In the genomic region with DNA sequence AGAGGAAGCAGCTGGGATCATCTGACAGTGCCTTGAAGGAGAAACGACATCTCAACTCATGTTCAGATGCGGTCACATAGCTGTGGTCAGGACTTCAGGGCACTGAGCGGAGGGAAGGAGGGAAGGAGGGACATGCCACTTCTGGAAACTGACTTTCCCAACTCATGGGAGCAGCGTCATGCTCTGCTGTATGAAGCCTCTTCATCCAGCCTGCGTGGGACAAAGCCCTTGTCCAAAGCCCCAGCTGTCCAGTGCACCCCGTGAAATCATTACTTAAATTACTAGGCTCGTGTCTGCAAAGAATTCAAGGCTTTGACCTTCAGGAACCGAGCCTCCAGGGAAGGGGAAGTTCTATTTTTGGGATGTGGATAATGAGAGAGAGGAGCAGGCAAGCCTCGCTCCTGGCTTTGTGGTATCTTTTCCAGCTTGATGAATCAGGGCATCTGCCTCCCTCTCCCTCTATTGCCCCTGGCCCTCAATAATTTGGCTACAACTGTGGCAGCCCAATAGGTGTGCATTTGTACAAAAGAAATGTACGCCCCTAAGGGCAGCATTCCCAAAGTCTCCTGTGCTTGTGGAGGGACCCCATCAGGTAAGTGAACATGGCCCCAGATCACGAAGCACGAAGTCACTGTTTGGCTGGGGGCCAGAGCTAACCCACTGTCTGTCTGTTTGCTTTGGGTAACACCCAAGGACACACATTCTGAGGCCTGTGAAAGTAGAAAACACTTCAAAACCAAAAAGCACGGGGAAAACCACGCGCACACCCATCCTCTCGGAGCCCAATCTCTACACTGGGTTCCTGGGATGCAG, we compare ENCODE assay signal across 8 mouse cellular contexts. TPM values are rescaled to one million over a fixed set of nuclear protein-coding genes. Genes with fewer than 3 reads are reported as not detected.
DNase-seq lines count a peak whose midpoint lies in the region; ATAC-seq and TF ChIP-seq lines count a peak whose summit lies in the region.

No protein-coding gene starts in this region.

- H3K27ac ChIP-seq in testis, adult 2 months (ENCODE audit: control insufficient read depth, insufficient read depth, low read depth, low read length) = peak overlapping the region; percentile 27; the same call in 1 of the 2 replicates
- H3K27ac ChIP-seq in kidney, postnatal 0 days = peak overlapping the region; percentile 60

- TF ChIP-seq CTCF in testis, adult 2 months (IDR thresholded peaks at IDR 0.05; ENCODE audit: control insufficient read depth, insufficient read depth, insufficient replicate concordance, low read depth, low read length) = no peak
- TF ChIP-seq CTCF in kidney, postnatal 0 days (IDR thresholded peaks at IDR 0.05; ENCODE audit: low read depth) = no peak

- WGBS in kidney, postnatal 0 days = 45% methylated on average over 16 of the region's 16 CpGs

- no peak overlapping the region for H3K4me3 ChIP-seq in testis, adult 2 months (ENCODE audit: control insufficient read depth, low read depth, low read length)
- no peak overlapping the region for H3K4me3 ChIP-seq in kidney, postnatal 0 days (replicated peaks; ENCODE audit: low read depth, low read length)

- H3K4me2 ChIP-seq in kidney, postnatal 0 days (ENCODE audit: low read length) = no peak overlapping the region

- H3K9ac ChIP-seq in kidney, postnatal 0 days (ENCODE audit: low read depth, low read length) = no peak overlapping the region

- TF ChIP-seq POLR2A in testis, adult 2 months (IDR thresholded peaks at IDR 0.05; ENCODE audit: control insufficient read depth, low read depth, low read length) = no peak

- H3K27me3 ChIP-seq in testis, adult 2 months (ENCODE audit: control insufficient read depth, insufficient read depth, low read length) = no peaks in the 10 kb centered on the region
- no peaks in the 10 kb centered on the region for H3K27me3 ChIP-seq in kidney, postnatal 0 days (ENCODE audit: insufficient read depth, low read length)

- H3K4me1 ChIP-seq in testis, adult 2 months (ENCODE audit: control insufficient read depth, insufficient read depth, low read length) = no peaks in the 10 kb centered on the region; the same call in 1 of the 2 replicates
- peaks cover 10% of the 10 kb centered on the region; the same call in 1 of the 2 replicates for H3K4me1 ChIP-seq in kidney, postnatal 0 days (replicated peaks; ENCODE audit: insufficient read depth, low read length)

- no peaks in the 10 kb centered on the region for H3K9me3 ChIP-seq in kidney, postnatal 0 days (replicated peaks; ENCODE audit: low read length)

- H3K36me3 ChIP-seq in testis, adult 2 months (ENCODE audit: control insufficient read depth, insufficient read depth, low read length) = no peaks in the 10 kb centered on the region
- H3K36me3 ChIP-seq in kidney, postnatal 0 days (ENCODE audit: insufficient read depth, low read length) = no peaks in the 10 kb centered on the region

- peak; percentile 59 to 83 for DNase-seq in adrenal gland, adult (ENCODE audit: inconsistent age in 2 of 2, low spot score in 1 of 2)
- DNase-seq in adrenal gland, adult 18-20 months (ENCODE audit: low spot score in 2 of 2) = no peak
- no peak for DNase-seq in testis, postnatal 14 days (ENCODE audit: low spot score)
- peak; percentile 70 for DNase-seq in kidney, postnatal 0 days (ENCODE audit: low spot score)
- DNase-seq in testis, postnatal 10 days (ENCODE audit: low spot score) = peak; percentile 75
- DNase-seq in embryo, embryonic 10 days (ENCODE audit: low spot score) = no peak
- no peak for DNase-seq in urinary bladder, postnatal 25 days (ENCODE audit: low spot score)

- ATAC-seq in kidney, postnatal 0 days (replicated peaks; ENCODE audit: low FRiP score, low read depth) = no peak

RNA-seq across cellular contexts. Expression of gene Sphk1, which starts 7.6 kb away (rescaled TPM):
- 1 to 10 TPM; 1.9 to 2.5 TPM for total RNA-seq in adrenal gland, adult 18-20 months (2021)
- 3.3 and 4.2 TPM in 2 replicates for polyA plus RNA-seq in testis, adult 2 months (2012; rRNA removed)
- 8.0 and 9.0 TPM in 2 replicates for polyA plus RNA-seq in kidney, postnatal 0 days (2015; fragmentation: Nextera tagmentation; extraction: Ambion mirVana)

RNA-seq across cellular contexts. Expression of gene Prpsap1, which starts 29.1 kb away (rescaled TPM):
- 100 to 1,000 TPM in 1 of 2 experiments, 10 to 100 TPM in 1; 67.7 to 102 TPM for total RNA-seq in adrenal gland, adult 18-20 months (2021)
- 58.2 and 59.0 TPM in 2 replicates for polyA plus RNA-seq in testis, adult 2 months (2012; rRNA removed)
- polyA plus RNA-seq in kidney, postnatal 0 days (2015; fragmentation: Nextera tagmentation; extraction: Ambion mirVana) = 150 and 167 TPM in 2 replicates

RNA-seq across cellular contexts. Expression of gene Qrich2, which starts 57.1 kb away (rescaled TPM):
- total RNA-seq in adrenal gland, adult 18-20 months (2021) = not detected
- polyA plus RNA-seq in testis, adult 2 months (2012; rRNA removed) = 469 and 538 TPM in 2 replicates
- polyA plus RNA-seq in kidney, postnatal 0 days (2015; fragmentation: Nextera tagmentation; extraction: Ambion mirVana) = 0.24 and 0.32 TPM in 2 replicates

RNA-seq across cellular contexts. Expression of gene Ube2o, which starts 58.2 kb away (rescaled TPM):
- 10 to 100 TPM; 27.6 to 29.0 TPM for total RNA-seq in adrenal gland, adult 18-20 months (2021)
- 31.6 and 34.8 TPM in 2 replicates for polyA plus RNA-seq in testis, adult 2 months (2012; rRNA removed)
- 8.6 and 8.9 TPM in 2 replicates for polyA plus RNA-seq in kidney, postnatal 0 days (2015; fragmentation: Nextera tagmentation; extraction: Ambion mirVana)

Comparison
In these comparisons a context has a peak if more than half of its experiments do, and no peak if none do; other contexts are left out.
1. DNase-seq: peak in adrenal gland, adult (2 of 2), kidney, postnatal 0 days (single experiment) and testis, postnatal 10 days (single experiment); none in adrenal gland, adult 18-20 months (0 of 2), testis, postnatal 14 days (single experiment), embryo, embryonic 10 days (single experiment) and urinary bladder, postnatal 25 days (single experiment).
2. RNA of gene Qrich2, which starts 57.1 kb away (polyA plus RNA-seq): 469 to 538 TPM in testis, adult 2 months; 0.24 to 0.32 TPM in kidney, postnatal 0 days; every median in the first group is over 100 times any median in the second.